Mouse (Mus musculus): ENCODE data around the gene Fcgr2b.
"Not testable (repeated sequence)": the region's sequence is repeated elsewhere in the genome, so short reads cannot be mapped to it uniquely, and the experiment has no call there.

The Fcgr2b gene

GRCm38 (mm10) chr1:170976447-170976846, at the start of gene Fcgr2b:
TSS of gene Fcgr2b (minus strand) at chr1:170976547.
- DNase-seq (ENCODE audit: low spot score) = no peak

GRCm38 (mm10) chr1:171019311-171019950, 43.1 kb upstream of the Fcgr2b start:
- no peak for DNase-seq (ENCODE audit: low spot score)

GRCm38 (mm10) chr1:171018737-171019136, 42.4 kb upstream of the Fcgr2b start, which contains the start of gene Fcgr4:
TSS of gene Fcgr4 (plus strand) at chr1:171018920.
- DNase-seq (ENCODE audit: low spot score) = no peak

- no peak for DNase-seq (ENCODE audit: low spot score)
Measured at GRCm38 (mm10) chr1:171017468-171018158, 41.3 kb upstream of the Fcgr2b start.

- no peak for DNase-seq (ENCODE audit: low spot score)
Measured at GRCm38 (mm10) chr1:171016676-171017356, 40.5 kb upstream of the Fcgr2b start.

- no peak for DNase-seq (ENCODE audit: low spot score)
Measured at GRCm38 (mm10) chr1:171011733-171012132, 35.4 kb upstream of the Fcgr2b start.

- no peak for DNase-seq (ENCODE audit: low spot score)
Measured at GRCm38 (mm10) chr1:171006905-171007304, 30.6 kb upstream of the Fcgr2b start.

GRCm38 (mm10) chr1:171006335-171006734, 30.0 kb upstream of the Fcgr2b start:
- DNase-seq (ENCODE audit: low spot score) = no peak

- no peak for DNase-seq (ENCODE audit: low spot score)
Measured at GRCm38 (mm10) chr1:171005586-171005985, 29.2 kb upstream of the Fcgr2b start.

- DNase-seq (ENCODE audit: low spot score) = no peak
Measured at GRCm38 (mm10) chr1:171005081-171005480, 28.7 kb upstream of the Fcgr2b start.

GRCm38 (mm10) chr1:170999811-171000210, 23.5 kb upstream of the Fcgr2b start:
- no peak for DNase-seq (ENCODE audit: low spot score)

GRCm38 (mm10) chr1:170997756-170998655, 21.7 kb upstream of the Fcgr2b start:
- DNase-seq (ENCODE audit: low spot score) = no peak

- no peak for DNase-seq (ENCODE audit: low spot score)
Measured at GRCm38 (mm10) chr1:170996753-170997152, 20.4 kb upstream of the Fcgr2b start.

GRCm38 (mm10) chr1:170996034-170996433, 19.7 kb upstream of the Fcgr2b start:
- no peak for DNase-seq (ENCODE audit: low spot score)

GRCm38 (mm10) chr1:170992550-170992949, 16.2 kb upstream of the Fcgr2b start:
- no peak for DNase-seq (ENCODE audit: low spot score)

GRCm38 (mm10) chr1:170989656-170990055, 13.3 kb upstream of the Fcgr2b start:
- no peak for DNase-seq (ENCODE audit: low spot score)

GRCm38 (mm10) chr1:170985861-170986260, 9.5 kb upstream of the Fcgr2b start:
- DNase-seq (ENCODE audit: low spot score) = no peak

- DNase-seq (ENCODE audit: low spot score) = no peak
Measured at GRCm38 (mm10) chr1:170985092-170985491, 8.7 kb upstream of the Fcgr2b start.

- DNase-seq (ENCODE audit: low spot score) = no peak
Measured at GRCm38 (mm10) chr1:170983066-170983465, 6.7 kb upstream of the Fcgr2b start.

- no peak for DNase-seq (ENCODE audit: low spot score)
Measured at GRCm38 (mm10) chr1:170982301-170982700, 6.0 kb upstream of the Fcgr2b start.

GRCm38 (mm10) chr1:170981679-170982078, 5.3 kb upstream of the Fcgr2b start:
- DNase-seq (ENCODE audit: low spot score) = not testable (repeated sequence)

GRCm38 (mm10) chr1:170978601-170979000, 2.3 kb upstream of the Fcgr2b start:
- no peak for DNase-seq (ENCODE audit: low spot score)

All from ovary, postnatal 10 days (tissue).